Mouse (Mus musculus): ENCODE results near the gene Fam221a. TPM values are rescaled to one million over a fixed set of nuclear protein-coding genes. Genes with fewer than 3 reads are reported as not detected.

Fam221a gene
- polyA plus RNA-seq (2016; fragmentation: Nextera tagmentation; extraction: Ambion mirVana) = 3.9 and 4.6 TPM in 2 replicates

DNA sequence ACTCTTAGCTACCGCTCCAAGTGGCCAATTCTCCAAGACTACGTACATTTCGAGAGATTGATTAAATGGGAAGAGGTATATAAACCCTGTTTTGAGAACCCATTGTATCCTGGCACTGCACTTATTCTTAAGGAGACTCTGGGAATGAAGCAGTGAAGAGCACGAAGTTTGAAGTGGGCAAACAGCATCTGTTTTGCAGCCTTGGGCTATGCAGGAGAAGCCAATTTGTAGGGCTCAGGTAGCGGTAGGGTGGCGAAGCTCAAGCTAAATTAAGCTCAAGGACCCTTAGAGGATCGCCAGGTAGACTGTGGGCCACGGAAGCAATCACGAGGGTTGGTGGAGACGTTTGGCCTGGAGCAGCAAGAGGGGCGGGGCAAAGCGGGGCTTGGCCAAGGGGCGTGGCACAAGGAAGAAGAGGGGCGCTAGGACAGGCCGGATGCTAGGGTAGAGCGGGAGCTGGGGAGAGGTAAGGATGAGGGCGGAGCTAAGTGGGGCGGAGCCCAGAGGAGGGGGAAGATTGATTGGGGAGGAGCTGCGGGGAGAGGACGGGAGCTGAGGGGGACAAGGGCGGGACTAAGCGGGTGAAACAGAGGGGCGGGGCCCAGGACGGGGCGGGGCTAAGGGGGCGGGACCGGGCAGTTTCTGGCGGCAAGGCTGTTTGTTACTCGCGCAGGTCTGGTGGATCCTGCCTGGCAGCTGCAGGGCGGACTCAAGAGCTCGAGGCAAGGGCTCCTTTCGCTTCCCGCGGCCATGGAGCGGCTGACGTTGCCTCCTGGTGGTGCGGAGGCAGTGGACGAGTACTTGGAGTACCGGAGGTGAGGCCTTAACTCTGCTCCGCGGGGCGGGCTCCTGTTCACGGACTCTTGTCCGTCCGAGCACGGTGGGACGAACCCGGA is at the start of gene Fam221a:
TSS of gene Fam221a (plus strand) at position 581 of the 896 bp plus-strand sequence.
- 3% methylated on average over 48 of the region's 49 CpGs for WGBS
- Histone ChIP-seq H3K27me3 (ENCODE audit: low read depth, poor library complexity, severe bottlenecking) (no peaks in the 10 kb centered on the region), H3K27ac (peak within 1 kb of the TSS; percentile 90)

DNA sequence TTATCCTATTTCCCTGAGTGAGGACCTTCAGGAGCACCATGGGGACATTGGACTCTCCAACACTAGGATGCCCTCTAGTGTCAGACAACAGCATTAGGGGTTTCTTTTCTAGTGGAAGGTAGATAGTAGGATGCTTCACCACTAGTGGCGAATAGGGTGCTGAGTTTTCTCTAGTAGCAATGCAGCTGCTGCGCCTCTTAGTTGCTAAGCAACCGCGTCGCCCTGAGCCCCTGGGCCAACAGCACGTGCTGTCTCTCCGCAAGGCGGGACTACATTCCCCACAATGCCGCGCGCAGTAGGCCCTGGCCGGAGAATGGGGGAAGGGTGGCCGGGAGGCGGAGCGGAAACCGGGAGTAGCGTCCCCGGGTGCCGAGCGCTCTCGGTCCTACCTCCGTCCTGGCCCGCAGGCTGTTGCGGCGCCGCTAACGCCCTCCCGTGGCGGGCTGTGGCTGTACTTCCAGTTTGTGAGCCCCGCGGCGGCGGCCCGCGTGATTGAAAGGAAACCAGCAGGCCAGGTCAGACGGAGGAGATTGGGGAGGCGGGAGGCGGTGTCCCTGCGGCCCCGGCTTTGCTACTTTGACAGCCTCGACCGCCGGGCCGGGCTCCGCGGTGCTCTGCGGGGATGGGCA is 48.5 kb upstream of the Fam221a start, which contains the start of gene Ccdc126:
TSS of gene Ccdc126 (plus strand) at position 309 of the 629 bp plus-strand sequence.
- H3K36me3 ChIP-seq = no peaks in the 10 kb centered on the region
- H3K27ac ChIP-seq = peak within 1 kb of the TSS; percentile 91
- under 1% methylated on average over 47 of the region's 47 CpGs for WGBS
- no peaks in the 10 kb centered on the region for H3K27me3 ChIP-seq (ENCODE audit: low read depth, poor library complexity, severe bottlenecking)
- DNase-seq (ENCODE audit: low spot score) = peak; percentile 98
- peak within 1 kb of the TSS; percentile 73 for H3K4me3 ChIP-seq
- H3K4me1 ChIP-seq = 0 out of 2 replicates have a peak, but pooled peaks cover 9% of the 10 kb centered on the region
- H3K9me3 ChIP-seq (replicated peaks) = no peaks in the 10 kb centered on the region

More for the DNA sequence above, at the start of gene Fam221a:
- Histone ChIP-seq H3K4me1 (peaks cover 16% of the 10 kb centered on the region), H3K9me3 (replicated peaks) (no peaks in the 10 kb centered on the region), H3K4me3 (peak within 1 kb of the TSS; percentile 69), H3K36me3 (no peaks in the 10 kb centered on the region)
- DNase-seq (ENCODE audit: low spot score) = peak; percentile 97

DNA sequence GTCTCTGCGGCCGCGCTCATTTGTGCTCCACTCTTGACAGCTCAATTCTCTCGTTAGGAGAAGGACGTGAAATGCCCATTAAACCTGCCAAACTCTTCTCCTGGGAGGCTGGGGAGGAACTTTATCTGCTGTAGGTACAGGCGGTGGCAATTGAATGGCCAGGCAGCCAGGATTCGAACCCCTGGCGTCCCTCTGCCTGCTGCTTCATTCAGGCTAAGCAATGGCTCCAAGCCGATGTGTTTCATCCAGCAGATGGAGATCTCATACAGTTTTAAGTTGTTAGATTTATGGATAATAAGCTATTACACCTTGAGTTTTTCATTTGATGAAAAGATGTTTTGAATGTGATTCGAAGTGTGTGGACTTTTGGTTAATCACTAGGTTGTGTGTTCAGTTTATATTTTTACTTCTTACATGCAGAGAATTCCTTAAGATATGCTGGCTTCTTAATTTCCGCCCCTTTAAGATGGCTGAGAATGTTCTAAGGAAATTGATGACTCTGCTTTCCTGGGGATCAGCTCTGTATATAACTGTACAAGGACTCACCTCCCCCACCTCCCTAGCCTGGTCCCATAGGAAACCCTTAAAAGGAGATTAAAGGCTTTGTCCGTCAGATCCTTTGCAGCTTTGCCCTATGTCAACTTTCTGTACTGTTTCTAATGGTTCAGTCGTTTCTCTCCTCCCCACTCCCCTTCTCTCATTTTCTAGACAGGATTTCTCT is 47.8 kb upstream of the Fam221a start:
- no peak for DNase-seq (ENCODE audit: low spot score)
- Histone ChIP-seq H3K4me1 (0 out of 2 replicates have a peak, but pooled peaks cover 9% of the 10 kb centered on the region), H3K27ac (peak overlapping the region; percentile 91), H3K9me3 (replicated peaks) (no peaks in the 10 kb centered on the region), H3K4me3 (peak overlapping the region; percentile 73), H3K27me3 (ENCODE audit: low read depth, poor library complexity, severe bottlenecking) (no peaks in the 10 kb centered on the region), H3K36me3 (no peaks in the 10 kb centered on the region)
- 17% methylated on average over 13 of the region's 13 CpGs for WGBS

DNA sequence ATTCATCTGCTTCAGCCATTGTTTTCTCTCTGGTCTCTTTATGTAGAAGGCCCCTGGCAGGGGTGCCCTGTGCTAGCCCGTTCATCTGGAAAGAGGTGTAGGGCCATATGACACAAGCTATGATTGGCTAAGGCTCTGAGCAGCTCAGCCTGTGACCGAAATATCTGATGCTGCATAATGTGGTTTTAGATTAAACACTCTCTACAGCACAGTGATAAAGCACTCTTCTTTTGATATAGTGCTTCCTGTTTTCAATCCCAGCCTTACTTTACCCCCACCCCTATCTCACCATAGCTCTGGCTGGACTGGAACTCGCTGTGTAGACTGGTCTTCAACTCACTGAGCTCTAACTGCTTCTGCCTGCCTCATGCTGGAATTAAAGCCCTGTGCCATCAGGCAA is 46.2 kb upstream of the Fam221a start:
- Histone ChIP-seq H3K27me3 (ENCODE audit: low read depth, poor library complexity, severe bottlenecking) (no peaks in the 10 kb centered on the region), H3K4me1 (0 out of 2 replicates have a peak, but pooled peaks cover 9% of the 10 kb centered on the region), H3K4me3 (no peak overlapping the region), H3K27ac (no peak overlapping the region), H3K9me3 (replicated peaks) (no peaks in the 10 kb centered on the region), H3K36me3 (no peaks in the 10 kb centered on the region)
- WGBS = 93% methylated on average over 3 of the region's 3 CpGs
- no peak for DNase-seq (ENCODE audit: low spot score)

DNA sequence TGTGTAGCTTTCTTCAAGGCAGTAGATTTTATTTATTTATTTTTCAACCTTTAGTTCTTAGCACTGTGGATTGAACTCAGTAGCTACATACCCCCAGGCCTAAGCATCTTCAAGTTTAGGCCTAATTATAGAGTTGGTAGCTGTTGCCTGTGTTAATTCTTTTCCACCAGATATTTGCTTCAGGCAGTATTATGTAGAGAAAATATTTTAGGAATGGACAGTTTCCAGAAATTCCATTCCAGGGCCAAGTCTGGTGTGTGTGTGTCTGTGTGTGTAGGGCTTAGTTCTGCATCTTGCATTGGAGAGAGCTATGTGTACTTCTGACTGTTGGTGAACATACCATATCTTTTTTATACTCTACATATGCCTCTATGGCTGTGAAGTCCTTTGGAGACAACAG is 45.5 kb upstream of the Fam221a start:
- DNase-seq (ENCODE audit: low spot score) = no peak
- H3K36me3 ChIP-seq = no peaks in the 10 kb centered on the region
- H3K4me1 ChIP-seq = 0 out of 2 replicates have a peak, but pooled peaks cover 9% of the 10 kb centered on the region
- no peak overlapping the region for H3K4me3 ChIP-seq
- H3K9me3 ChIP-seq (replicated peaks) = no peaks in the 10 kb centered on the region
- H3K27me3 ChIP-seq (ENCODE audit: low read depth, poor library complexity, severe bottlenecking) = no peaks in the 10 kb centered on the region
- no peak overlapping the region for H3K27ac ChIP-seq

DNA sequence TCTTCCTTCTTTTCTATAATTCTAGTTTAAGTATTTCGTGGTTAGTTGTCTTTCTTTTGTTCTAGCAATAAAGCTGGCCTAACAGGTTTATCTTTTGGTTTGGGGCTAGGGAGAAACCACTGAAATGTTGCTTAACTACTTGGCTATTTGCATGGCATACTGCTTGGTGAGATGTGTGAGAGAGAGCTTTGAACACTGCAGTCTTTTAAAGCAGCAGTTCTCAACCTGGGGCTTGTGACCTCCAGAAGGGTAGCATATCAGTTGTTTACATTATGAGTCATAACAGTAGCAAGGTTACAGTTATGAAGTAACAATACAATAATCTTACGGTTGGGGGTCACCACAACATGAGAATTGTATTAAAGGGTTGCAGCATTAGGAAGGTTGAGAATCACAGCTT is 44.6 kb upstream of the Fam221a start:
- no peaks in the 10 kb centered on the region for H3K27me3 ChIP-seq (ENCODE audit: low read depth, poor library complexity, severe bottlenecking)
- H3K27ac ChIP-seq = no peak overlapping the region
- no peaks in the 10 kb centered on the region for H3K9me3 ChIP-seq (replicated peaks)
- DNase-seq (ENCODE audit: low spot score) = no peak
- 0 out of 2 replicates have a peak, but pooled peaks cover 9% of the 10 kb centered on the region for H3K4me1 ChIP-seq
- no peak overlapping the region for H3K4me3 ChIP-seq
- 75% methylated on average over 2 of the region's 2 CpGs for WGBS
- no peaks in the 10 kb centered on the region for H3K36me3 ChIP-seq

DNA sequence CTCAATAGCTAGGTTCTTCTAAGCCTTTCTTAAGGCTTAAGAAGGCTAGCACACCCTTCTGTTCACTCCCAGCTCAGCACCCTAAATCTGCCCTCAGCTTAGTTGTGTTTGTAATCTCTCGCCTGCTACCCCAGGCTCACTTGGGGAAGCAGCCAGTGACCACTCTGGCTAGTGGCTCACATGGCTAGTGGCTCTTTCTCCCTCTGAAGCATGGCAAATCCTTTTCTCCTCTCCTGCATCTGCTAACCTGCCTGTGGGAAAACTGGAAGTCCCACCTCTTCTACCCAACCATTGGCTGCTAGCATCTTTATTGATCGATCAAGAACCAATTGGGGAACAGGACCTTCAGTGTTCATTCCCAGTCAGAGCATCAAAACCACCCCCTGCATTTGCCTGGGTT is 43.0 kb upstream of the Fam221a start:
- Histone ChIP-seq H3K4me1 (0 out of 2 replicates have a peak, but pooled peaks cover 9% of the 10 kb centered on the region), H3K27ac (no peak overlapping the region), H3K27me3 (ENCODE audit: low read depth, poor library complexity, severe bottlenecking) (no peaks in the 10 kb centered on the region), H3K9me3 (replicated peaks) (no peaks in the 10 kb centered on the region), H3K4me3 (no peak overlapping the region), H3K36me3 (no peaks in the 10 kb centered on the region)
- WGBS = 66% methylated on average over 2 of the region's 2 CpGs
- DNase-seq (ENCODE audit: low spot score) = no peak

DNA sequence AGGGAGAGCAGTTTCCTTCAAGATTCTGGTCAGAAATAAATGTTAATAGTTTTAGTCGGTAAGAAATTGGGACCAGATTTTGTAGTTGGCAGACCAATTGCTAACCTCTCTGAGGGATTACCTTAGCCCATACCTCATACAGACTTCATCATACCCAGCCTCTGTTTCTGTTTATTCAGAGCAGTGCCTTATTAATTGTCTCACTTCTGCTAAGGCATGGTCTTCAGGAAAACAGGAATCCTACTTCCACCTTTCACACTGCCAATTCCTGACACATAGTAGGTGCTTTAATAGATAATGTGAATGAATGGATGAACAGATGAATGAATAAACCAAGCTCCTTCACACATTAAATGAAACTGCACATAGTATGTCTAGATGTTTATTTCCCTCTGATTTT is 42.2 kb upstream of the Fam221a start:
- Histone ChIP-seq H3K27me3 (ENCODE audit: low read depth, poor library complexity, severe bottlenecking) (no peaks in the 10 kb centered on the region), H3K36me3 (no peaks in the 10 kb centered on the region), H3K27ac (no peak overlapping the region), H3K4me1 (0 out of 2 replicates have a peak, but pooled peaks cover 3% of the 10 kb centered on the region), H3K9me3 (replicated peaks) (no peaks in the 10 kb centered on the region), H3K4me3 (no peak overlapping the region)
- no peak for DNase-seq (ENCODE audit: low spot score)
- 75% methylated on average over 1 of the region's 1 CpGs for WGBS

DNA sequence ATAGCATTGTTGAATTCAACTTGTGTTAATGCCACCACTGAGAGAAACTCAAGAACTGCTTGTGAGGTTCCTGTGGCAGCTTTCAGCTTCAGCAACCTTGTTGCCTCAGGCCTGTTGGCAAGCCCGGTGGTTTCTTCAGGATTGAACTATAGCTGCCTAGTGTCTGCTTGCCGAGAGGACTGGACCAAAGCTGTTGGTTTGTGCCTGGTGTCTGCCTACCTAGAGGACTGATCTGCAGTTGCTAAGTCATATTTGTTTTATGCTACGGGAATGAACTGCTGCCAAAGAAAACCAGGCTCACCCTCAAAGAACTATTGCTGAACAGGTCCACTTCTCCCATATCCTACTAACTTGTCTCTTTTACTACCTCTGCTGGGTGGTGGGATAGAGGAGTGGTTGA is 40.7 kb upstream of the Fam221a start:
- Histone ChIP-seq H3K9me3 (replicated peaks) (no peaks in the 10 kb centered on the region), H3K4me3 (no peak overlapping the region), H3K27me3 (ENCODE audit: low read depth, poor library complexity, severe bottlenecking) (no peaks in the 10 kb centered on the region), H3K4me1 (peaks cover 10% of the 10 kb centered on the region; the same call in 1 of the 2 replicates), H3K27ac (no peak overlapping the region), H3K36me3 (no peaks in the 10 kb centered on the region)
- 90% methylated on average over 3 of the region's 3 CpGs for WGBS
- DNase-seq (ENCODE audit: low spot score) = no peak

DNA sequence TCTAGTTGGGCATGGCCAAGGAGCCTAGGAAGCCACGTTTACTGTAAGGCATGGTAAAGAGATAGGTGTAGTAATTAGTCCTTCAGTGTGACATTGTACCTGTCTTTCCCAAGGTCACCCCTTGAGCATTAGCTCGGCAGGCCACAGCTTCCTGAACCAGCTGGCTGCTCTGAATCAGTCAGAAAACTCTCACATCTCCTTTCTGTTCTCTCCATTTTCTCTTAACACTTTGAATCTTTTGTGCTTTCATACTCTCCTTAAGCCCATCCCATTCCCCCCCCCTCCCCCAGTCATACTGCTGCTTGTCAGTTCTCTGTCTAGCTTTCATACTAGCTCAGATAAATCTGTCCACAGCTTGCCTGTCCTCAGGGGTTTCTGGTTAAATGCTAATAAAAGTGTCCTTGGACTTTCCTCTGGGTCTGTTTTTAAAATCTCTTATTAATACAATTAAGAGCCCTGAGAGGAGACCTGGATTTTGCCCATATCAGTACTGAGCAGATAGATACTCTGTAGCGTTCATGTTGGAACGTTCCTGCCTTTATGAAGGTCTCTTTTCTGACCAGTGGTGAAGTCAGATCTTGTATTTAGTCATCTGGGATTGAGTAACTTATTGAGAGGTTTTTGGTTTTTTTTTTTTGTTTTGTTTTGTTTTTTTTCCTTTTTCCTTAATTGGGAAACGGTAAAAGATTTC is 36.0 kb upstream of the Fam221a start:
- no peak for DNase-seq (ENCODE audit: low spot score)
- H3K4me3 ChIP-seq = no peak overlapping the region
- no peaks in the 10 kb centered on the region for H3K27me3 ChIP-seq (ENCODE audit: low read depth, poor library complexity, severe bottlenecking)
- 67% methylated on average over 5 of the region's 5 CpGs for whole genome bisulfite sequencing
- no peak overlapping the region for H3K27ac ChIP-seq
- H3K36me3 ChIP-seq = no peaks in the 10 kb centered on the region
- H3K9me3 ChIP-seq (replicated peaks) = no peaks in the 10 kb centered on the region
- peaks cover 10% of the 10 kb centered on the region; the same call in 1 of the 2 replicates for H3K4me1 ChIP-seq

DNA sequence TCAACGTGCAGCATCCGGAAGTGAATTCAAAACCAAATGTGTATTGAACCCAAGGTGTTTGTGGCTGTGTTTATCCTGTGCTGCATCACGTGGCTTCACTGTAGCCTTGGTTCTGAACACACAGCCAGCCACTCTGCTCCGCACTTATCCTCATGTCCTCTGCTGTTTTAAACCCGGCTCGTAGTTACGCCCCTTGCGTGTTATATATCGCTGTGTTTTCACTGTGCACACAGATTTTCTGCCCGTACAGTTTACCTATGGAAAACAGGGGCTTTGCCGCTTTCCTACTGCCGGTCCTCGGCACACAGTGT is 35.5 kb upstream of the Fam221a start:
- H3K4me3 ChIP-seq = no peak overlapping the region
- H3K9me3 ChIP-seq (replicated peaks) = no peaks in the 10 kb centered on the region
- no peaks in the 10 kb centered on the region for H3K36me3 ChIP-seq
- no peak overlapping the region for H3K27ac ChIP-seq
- peaks cover 10% of the 10 kb centered on the region; the same call in 1 of the 2 replicates for H3K4me1 ChIP-seq
- WGBS = 76% methylated on average over 13 of the region's 13 CpGs
- H3K27me3 ChIP-seq (ENCODE audit: low read depth, poor library complexity, severe bottlenecking) = no peaks in the 10 kb centered on the region
- DNase-seq (ENCODE audit: low spot score) = no peak

DNA sequence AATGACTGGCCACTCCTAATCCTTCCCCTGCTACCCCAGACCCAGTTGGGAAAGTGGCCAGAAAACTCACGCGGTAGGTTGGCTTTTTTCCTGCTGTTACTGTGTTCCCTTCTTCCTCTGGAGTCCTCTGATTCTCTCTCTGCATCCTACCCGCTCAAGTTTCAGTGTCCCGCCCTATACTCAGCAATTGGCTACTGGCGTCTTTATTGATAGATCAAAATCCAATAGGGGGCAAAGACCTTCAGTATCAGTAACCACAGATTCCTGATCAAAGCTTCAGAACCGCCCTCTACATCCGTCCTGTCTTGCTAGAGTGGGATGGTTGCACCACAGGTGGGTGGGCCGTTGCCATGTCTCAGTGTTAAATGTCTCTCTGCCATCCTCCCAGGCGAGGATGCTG is 29.0 kb upstream of the Fam221a start:
- WGBS = 9% methylated on average over 9 of the region's 9 CpGs
- Histone ChIP-seq H3K9me3 (replicated peaks) (no peaks in the 10 kb centered on the region), H3K36me3 (no peaks in the 10 kb centered on the region), H3K27ac (no peak overlapping the region), H3K4me3 (peak overlapping the region; percentile 21; the same call in 1 of the 2 replicates), H3K27me3 (ENCODE audit: low read depth, poor library complexity, severe bottlenecking) (no peaks in the 10 kb centered on the region), H3K4me1 (peaks cover 11% of the 10 kb centered on the region)
- peak; percentile 35 for DNase-seq (ENCODE audit: low spot score)
